In the genomic region with DNA sequence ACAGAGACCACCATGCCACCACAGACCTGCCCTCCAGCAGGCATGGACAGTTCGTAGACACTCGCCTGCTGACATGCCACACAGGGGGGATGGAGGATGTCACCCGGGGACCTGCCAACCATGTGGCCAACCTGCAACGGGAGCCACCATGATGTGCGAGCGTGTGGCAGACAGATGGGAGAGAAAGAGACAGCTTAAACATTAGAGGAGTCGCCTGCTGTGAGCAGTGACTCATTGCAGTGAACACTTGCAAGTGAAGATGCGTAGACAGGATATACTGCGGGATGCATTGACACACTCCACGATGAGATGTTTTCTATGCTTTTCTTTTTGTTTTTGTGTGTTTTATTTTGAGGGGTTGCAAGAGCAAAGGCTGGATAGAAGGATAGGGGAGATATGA, we compare ENCODE assay signal across 33 mouse cellular contexts. TPM values are rescaled to one million over a fixed set of nuclear protein-coding genes. Genes with fewer than 3 reads are reported as not detected.
DNase-seq lines count a peak whose midpoint lies in the region; ATAC-seq and TF ChIP-seq lines count a peak whose summit lies in the region.
"Had no signal": no experiment of that assay in that cellular context is flagged by ENCODE, and none has a peak within 500 bp of the region (broad histone marks: within the 10 kb centered on the region; RNA-seq: fewer than 3 reads in every experiment).

No protein-coding gene starts in this region.

- no peaks in the 10 kb centered on the region for H3K9me3 ChIP-seq in hindbrain, embryonic 13.5 days
- H3K9me3 ChIP-seq in hindbrain, embryonic 10.5 days, result no peaks in the 10 kb centered on the region
- H3K9me3 ChIP-seq: heart, embryonic 15.5 days had no signal

- no peak for TF ChIP-seq CTCF in small intestine, adult 2 months (IDR thresholded peaks at IDR 0.05; ENCODE audit: extremely low read depth, insufficient read length, insufficient replicate concordance, low read depth, low read length)

- TF ChIP-seq POLR2A in small intestine, adult 2 months (IDR thresholded peaks at IDR 0.05; ENCODE audit: low read depth, low read length), result no peak

- peaks cover 23% of the 10 kb centered on the region; the same call in 1 of the 2 replicates for H3K27me3 ChIP-seq in hindbrain, embryonic 13.5 days
- H3K27me3 ChIP-seq in hindbrain, embryonic 10.5 days (ENCODE audit: insufficient read depth, poor library complexity, severe bottlenecking), result peaks cover 8% of the 10 kb centered on the region; the same call in 1 of the 2 replicates
- no peaks in the 10 kb centered on the region for H3K27me3 ChIP-seq in small intestine, adult 2 months (ENCODE audit: control insufficient read depth, insufficient read depth, low read length)
- H3K27me3 ChIP-seq: hindbrain, embryonic 15.5 days; Patski had no signal

- no peak overlapping the region for H3K4me3 ChIP-seq in hindbrain, embryonic 13.5 days
- no peak overlapping the region for H3K4me3 ChIP-seq in hindbrain, embryonic 10.5 days
- no peak overlapping the region for H3K4me3 ChIP-seq in small intestine, adult 2 months (ENCODE audit: low read depth, low read length)
- H3K4me3 ChIP-seq: heart, embryonic 15.5 days; hindbrain, embryonic 15.5 days had no signal

- H3K9ac ChIP-seq in hindbrain, embryonic 13.5 days, result no peak overlapping the region
- H3K9ac ChIP-seq: heart, embryonic 15.5 days; hindbrain, embryonic 15.5 days had no signal

- no peak overlapping the region for H3K4me2 ChIP-seq in hindbrain, embryonic 13.5 days
- H3K4me2 ChIP-seq: heart, embryonic 15.5 days; hindbrain, embryonic 15.5 days had no signal

- 55% methylated on average over 10 of the region's 10 CpGs for WGBS in hindbrain, embryonic 13.5 days
- WGBS in hindbrain, embryonic 10.5 days, result 74% methylated on average over 10 of the region's 10 CpGs
- WGBS in small intestine, adult 2 months, result 78% methylated on average over 10 of the region's 10 CpGs

- ATAC-seq in hindbrain, embryonic 13.5 days (ENCODE audit: low FRiP score), result no peak

- peak overlapping the region; percentile 46; the same call in 1 of the 2 replicates for H3K27ac ChIP-seq in hindbrain, embryonic 13.5 days
- no peak overlapping the region for H3K27ac ChIP-seq in hindbrain, embryonic 10.5 days
- 0 out of 2 replicates have a peak overlapping the region, but pooled peaks have one; percentile 26 for H3K27ac ChIP-seq in small intestine, adult 2 months (ENCODE audit: insufficient read depth, low read depth, low read length)
- H3K27ac ChIP-seq: heart, embryonic 15.5 days; hindbrain, embryonic 15.5 days; macrophage had no signal

- H3K36me3 ChIP-seq in hindbrain, embryonic 13.5 days, result no peaks in the 10 kb centered on the region
- no peaks in the 10 kb centered on the region for H3K36me3 ChIP-seq in hindbrain, embryonic 10.5 days
- no peaks in the 10 kb centered on the region for H3K36me3 ChIP-seq in small intestine, adult 2 months (ENCODE audit: control insufficient read depth, insufficient read depth, low read length)
- H3K36me3 ChIP-seq: G1E; heart, embryonic 15.5 days; hindbrain, embryonic 15.5 days had no signal

- intact Hi-C loops in left cerebral cortex, postnatal 25 days (cut with DNase I), result no loop called here
- intact Hi-C loops in left cerebral cortex, postnatal 4 days (cut with DNase I), result no loop called here

- DNase-seq in hindbrain, embryonic 10.5 days (ENCODE audit: low spot score), result no peak
- DNase-seq in left cerebral cortex, postnatal 25 days (ENCODE audit: low spot score in 2 of 2), result peak; percentile 6 to 64
- DNase-seq in left cerebral cortex, postnatal 4 days, result no peak
- peak; percentile 23 to 33 for DNase-seq in right cerebral cortex, adult 2 months (ENCODE audit: low spot score in 2 of 2)
- no peak for DNase-seq in right cerebral cortex, postnatal 14 days
- no peak for DNase-seq in kidney, adult 18-20 months
- DNase-seq: B cell, adult 2 months; cerebellum, adult 18-20 months; cerebellum, postnatal 14 days; heart, postnatal 36 days; kidney, adult 9 months; kidney, postnatal 14 days; spleen, adult 18-20 months had no signal

- H3K4me1 ChIP-seq in hindbrain, embryonic 13.5 days (replicated peaks), result peaks cover 5% of the 10 kb centered on the region; the same call in 1 of the 2 replicates
- H3K4me1 ChIP-seq in hindbrain, embryonic 10.5 days (replicated peaks), result peaks cover 12% of the 10 kb centered on the region
- no peaks in the 10 kb centered on the region for H3K4me1 ChIP-seq in small intestine, adult 2 months (ENCODE audit: control insufficient read depth, insufficient read depth, insufficient read length, low read length)
- H3K4me1 ChIP-seq: heart, embryonic 15.5 days; hindbrain, embryonic 15.5 days had no signal

RNA-seq across cellular contexts. Expression of a gene that starts 20.0 kb away (rescaled TPM):
- 13.8 and 17.9 TPM in 2 replicates for polyA plus RNA-seq in hindbrain, embryonic 13.5 days (2015; fragmentation: Nextera tagmentation; extraction: Ambion mirVana)
- 1.1 and 2.2 TPM in 2 replicates for polyA plus RNA-seq in hindbrain, embryonic 10.5 days (2016; fragmentation: Nextera tagmentation; extraction: Ambion mirVana)
- total RNA-seq in left cerebral cortex, postnatal 25 days (2021), result 10 to 100 TPM; 45.7 to 52.5 TPM
- total RNA-seq in left cerebral cortex, postnatal 4 days (2021), result 10 to 100 TPM; 10.9 to 13.6 TPM
- polyA plus RNA-seq in small intestine, adult 2 months (2012; rRNA removed), result 11.4 and 18.4 TPM in 2 replicates
- total RNA-seq: heart, postnatal 36 days; liver, adult 2 months had no signal
- polyA plus RNA-seq: G1E, macrophage, Patski had no signal

RNA-seq across cellular contexts. Expression of a gene that starts 48.6 kb away (rescaled TPM):
- 133 and 148 TPM in 2 replicates for polyA plus RNA-seq in hindbrain, embryonic 13.5 days (2015; fragmentation: Nextera tagmentation; extraction: Ambion mirVana)
- 93.1 and 104 TPM in 2 replicates for polyA plus RNA-seq in hindbrain, embryonic 10.5 days (2016; fragmentation: Nextera tagmentation; extraction: Ambion mirVana)
- 10 to 100 TPM; 29.4 to 31.0 TPM for total RNA-seq in left cerebral cortex, postnatal 25 days (2021)
- 10 to 100 TPM; 44.1 to 53.1 TPM for total RNA-seq in left cerebral cortex, postnatal 4 days (2021)
- polyA plus RNA-seq in small intestine, adult 2 months (2012; rRNA removed), result 0.98 and 1.2 TPM in 2 replicates

RNA-seq across cellular contexts. Expression of a gene that starts 49.3 kb away (rescaled TPM):
- 0.12 TPM in 1 of 2 replicates, not detected in the other for polyA plus RNA-seq in hindbrain, embryonic 13.5 days (2015; fragmentation: Nextera tagmentation; extraction: Ambion mirVana)
- 0.07 and 0.17 TPM in 2 replicates for polyA plus RNA-seq in hindbrain, embryonic 10.5 days (2016; fragmentation: Nextera tagmentation; extraction: Ambion mirVana)
- not detected for total RNA-seq in left cerebral cortex, postnatal 25 days (2021)
- not detected for total RNA-seq in left cerebral cortex, postnatal 4 days (2021)
- polyA plus RNA-seq in small intestine, adult 2 months (2012; rRNA removed), result not detected in 2 replicates
- total RNA-seq: adrenal gland, adult 18-20 months; adrenal gland, postnatal 36 days; CH12.LX; G1E; gastrocnemius, adult 8-10 months; heart, postnatal 36 days; layer of hippocampus, postnatal 25 days; liver, adult 2 months; midbrain, postnatal 0 days had no signal
- polyA plus RNA-seq: embryonic facial prominence, embryonic 11.5 days; G1E; gonadal fat pad, adult 2 months; heart, embryonic 15.5 days; intestine, embryonic 14.5 days; limb, embryonic 11.5 days; liver, adult 2 months; liver, embryonic 16.5 days; lung, embryonic 16.5 days; macrophage had no signal

Comparison
In these comparisons a context has a peak if more than half of its experiments do, and no peak if none do; other contexts are left out.
1. DNase-seq: peak in left cerebral cortex, postnatal 25 days (2 of 2) and right cerebral cortex, adult 2 months (2 of 2); none in hindbrain, embryonic 10.5 days (single experiment), left cerebral cortex, postnatal 4 days (single experiment), right cerebral cortex, postnatal 14 days (single experiment) and kidney, adult 18-20 months (single experiment).
2. RNA of a gene that starts 48.6 kb away (polyA plus RNA-seq): 133 to 148 TPM in hindbrain, embryonic 13.5 days and 93.1 to 104 TPM in hindbrain, embryonic 10.5 days; 0.98 to 1.2 TPM in small intestine, adult 2 months; every median in the first group is over 10 times any median in the second.